In genomic region chr17:12745761-12746160, GRCm38 (mm10) we compare ENCODE assay signal across 12 mouse cellular contexts. TPM values are rescaled to one million over a fixed set of nuclear protein-coding genes. Genes with fewer than 3 reads are reported as not detected.
DNase-seq lines count a peak whose midpoint lies in the region; TF ChIP-seq lines count a peak whose summit lies in the region.
"Had no signal": no experiment of that assay in that cellular context is flagged by ENCODE, and none has a peak within 500 bp of the region (broad histone marks: within the 10 kb centered on the region; RNA-seq: fewer than 3 reads in every experiment).

No protein-coding gene starts in this region.

- H3K4me1 ChIP-seq in spleen, adult 2 months (ENCODE audit: control insufficient read depth, insufficient read depth, insufficient read length) = peaks cover 6% of the 10 kb centered on the region; the same call in 1 of the 2 replicates
- H3K4me1 ChIP-seq in megakaryocyte, embryonic 14.5 days = peaks cover 44% of the 10 kb centered on the region

- TF ChIP-seq POLR2A in spleen, adult 2 months (IDR thresholded peaks at IDR 0.05; ENCODE audit: low read depth, low read length) = no peak

- H3K27me3 ChIP-seq in spleen, adult 2 months (ENCODE audit: control insufficient read depth, insufficient read depth, low read length) = no peaks in the 10 kb centered on the region
- H3K27me3 ChIP-seq in megakaryocyte, embryonic 14.5 days (replicated peaks) = peaks cover 62% of the 10 kb centered on the region
- H3K27me3 ChIP-seq: hindbrain, embryonic 15.5 days; stomach, embryonic 15.5 days had no signal

- 7% methylated on average over 4 of the region's 4 CpGs for WGBS in spleen, adult 2 months

- DNase-seq in spleen, adult 2 months (ENCODE audit: low read depth in 1 of 2, low spot score in 2 of 2) = no peak
- DNase-seq in spleen, adult 18-20 months = no peak
- peak; percentile 52 for DNase-seq in c-Kit-positive CD71-positive TER-119-positive erythroid progenitor cells, embryonic 14.5 days (ENCODE audit: low spot score)
- peak; percentile 55 for DNase-seq in thymus, postnatal 4 days
- no peak for DNase-seq in embryo, embryonic 11 days
- no peak for DNase-seq in layer of hippocampus, postnatal 10 days (ENCODE audit: low spot score in 2 of 2)
- DNase-seq: cerebellum, adult 9-11 months; kidney, postnatal 36 days had no signal

- H3K4me3 ChIP-seq in spleen, adult 2 months (ENCODE audit: extremely low read depth, insufficient read depth, insufficient read length) = no peak overlapping the region
- H3K4me3 ChIP-seq in megakaryocyte, embryonic 14.5 days (replicated peaks) = peak overlapping the region; percentile 67
- H3K4me3 ChIP-seq: hindbrain, embryonic 15.5 days; myocyte; stomach, embryonic 15.5 days had no signal

- H3K9me3 ChIP-seq in megakaryocyte, embryonic 14.5 days = peaks cover 23% of the 10 kb centered on the region
- H3K9me3 ChIP-seq: stomach, embryonic 15.5 days had no signal

- H3K27ac ChIP-seq in spleen, adult 2 months (ENCODE audit: insufficient read depth, low read length) = peak overlapping the region; percentile 43; the same call in 1 of the 2 replicates
- H3K27ac ChIP-seq: hindbrain, embryonic 15.5 days; stomach, embryonic 15.5 days had no signal

- no peak for TF ChIP-seq CTCF in spleen, adult 2 months (IDR thresholded peaks at IDR 0.05; ENCODE audit: extremely low read depth, insufficient read depth, insufficient read length, insufficient replicate concordance)

- H3K36me3 ChIP-seq in spleen, adult 2 months (ENCODE audit: control insufficient read depth, insufficient read depth, low read length) = no peaks in the 10 kb centered on the region
- H3K36me3 ChIP-seq in megakaryocyte, embryonic 14.5 days (replicated peaks; ENCODE audit: low read length) = peaks cover 13% of the 10 kb centered on the region

RNA-seq across cellular contexts. Expression of gene Igf2r, which starts 23.7 kb away (rescaled TPM):
- polyA plus RNA-seq in spleen, adult 2 months (2012; rRNA removed) = 7.2 and 9.7 TPM in 2 replicates
- 0.42 and 1.0 TPM in 2 replicates for polyA plus RNA-seq in megakaryocyte, embryonic 14.5 days (2012; ENCODE audit: insufficient read depth, low replicate concordance)
- total RNA-seq in layer of hippocampus, postnatal 10 days (2021) = 10 to 100 TPM; 25.5 to 27.7 TPM

Comparison
In these comparisons a context has a peak if more than half of its experiments do, and no peak if none do; other contexts are left out.
1. DNase-seq: peak in c-Kit-positive CD71-positive TER-119-positive erythroid progenitor cells, embryonic 14.5 days (single experiment) and thymus, postnatal 4 days (single experiment); none in spleen, adult 2 months (0 of 2), spleen, adult 18-20 months (0 of 2), embryo, embryonic 11 days (single experiment) and layer of hippocampus, postnatal 10 days (0 of 2).